In genomic region chr16:91848906-91849603, GRCm38 (mm10) we compare ENCODE assay signal across 10 mouse cellular contexts.
DNase-seq lines count a peak whose midpoint lies in the region; ATAC-seq and TF ChIP-seq lines count a peak whose summit lies in the region.
"Had no signal": no experiment of that assay in that cellular context is flagged by ENCODE, and none has a peak within 500 bp of the region (broad histone marks: within the 10 kb centered on the region; RNA-seq: fewer than 3 reads in every experiment).

No protein-coding gene starts in this region.

- peaks cover 17% of the 10 kb centered on the region for H3K36me3 ChIP-seq in heart, postnatal 0 days (replicated peaks; ENCODE audit: control insufficient read depth, insufficient read depth, low read length)
- 0 out of 2 replicates have a peak, but pooled peaks cover 2% of the 10 kb centered on the region for H3K36me3 ChIP-seq in spleen, adult 2 months (ENCODE audit: control insufficient read depth, insufficient read depth, low read length)
- H3K36me3 ChIP-seq in kidney, embryonic 15.5 days = peaks cover 56% of the 10 kb centered on the region
- peaks cover 11% of the 10 kb centered on the region for H3K36me3 ChIP-seq in intestine, embryonic 15.5 days

- peaks cover 31% of the 10 kb centered on the region for H3K4me1 ChIP-seq in heart, postnatal 0 days (ENCODE audit: control insufficient read depth, insufficient read depth)
- H3K4me1 ChIP-seq in spleen, adult 2 months (ENCODE audit: control insufficient read depth, insufficient read depth, insufficient read length) = no peaks in the 10 kb centered on the region
- H3K4me1 ChIP-seq in kidney, embryonic 15.5 days = peaks cover 53% of the 10 kb centered on the region
- no peaks in the 10 kb centered on the region for H3K4me1 ChIP-seq in intestine, embryonic 15.5 days (replicated peaks)

- peak overlapping the region; percentile 80; the same call in 1 of the 2 replicates for H3K27ac ChIP-seq in heart, postnatal 0 days (ENCODE audit: low read depth)
- peak overlapping the region; percentile 58 for H3K27ac ChIP-seq in spleen, adult 2 months (ENCODE audit: insufficient read depth, low read length)
- H3K27ac ChIP-seq in kidney, embryonic 15.5 days = no peak overlapping the region
- no peak overlapping the region for H3K27ac ChIP-seq in intestine, embryonic 15.5 days
- H3K27ac ChIP-seq: heart, embryonic 15.5 days had no signal

- H3K27me3 ChIP-seq in heart, postnatal 0 days (ENCODE audit: control insufficient read depth, insufficient read depth, low read length) = no peaks in the 10 kb centered on the region
- H3K27me3 ChIP-seq in spleen, adult 2 months (ENCODE audit: control insufficient read depth, insufficient read depth, low read length) = no peaks in the 10 kb centered on the region
- no peaks in the 10 kb centered on the region for H3K27me3 ChIP-seq in kidney, embryonic 15.5 days
- no peaks in the 10 kb centered on the region for H3K27me3 ChIP-seq in intestine, embryonic 15.5 days (replicated peaks)
- H3K27me3 ChIP-seq: heart, embryonic 15.5 days had no signal

- 83% methylated on average over 7 of the region's 7 CpGs for WGBS in heart, postnatal 0 days
- 83% methylated on average over 7 of the region's 7 CpGs for WGBS in spleen, adult 2 months
- WGBS in kidney, embryonic 15.5 days = 84% methylated on average over 7 of the region's 7 CpGs
- 90% methylated on average over 7 of the region's 7 CpGs for WGBS in intestine, embryonic 15.5 days

- H3K9ac ChIP-seq in heart, postnatal 0 days (replicated peaks; ENCODE audit: low read depth, low read length) = no peak overlapping the region
- H3K9ac ChIP-seq in kidney, embryonic 15.5 days = no peak overlapping the region
- no peak overlapping the region for H3K9ac ChIP-seq in intestine, embryonic 15.5 days
- H3K9ac ChIP-seq: heart, embryonic 15.5 days had no signal

- no peak for TF ChIP-seq POLR2A in spleen, adult 2 months (IDR thresholded peaks at IDR 0.05; ENCODE audit: low read depth, low read length)

- no peak overlapping the region for H3K4me2 ChIP-seq in heart, postnatal 0 days (ENCODE audit: low read depth, low read length)
- H3K4me2 ChIP-seq in kidney, embryonic 15.5 days = no peak overlapping the region
- H3K4me2 ChIP-seq in intestine, embryonic 15.5 days (replicated peaks) = no peak overlapping the region
- H3K4me2 ChIP-seq: heart, embryonic 15.5 days had no signal

- H3K9me3 ChIP-seq in heart, postnatal 0 days (replicated peaks; ENCODE audit: control insufficient read depth, low read length) = no peaks in the 10 kb centered on the region
- no peaks in the 10 kb centered on the region for H3K9me3 ChIP-seq in kidney, embryonic 15.5 days (replicated peaks)
- no peaks in the 10 kb centered on the region for H3K9me3 ChIP-seq in intestine, embryonic 15.5 days
- H3K9me3 ChIP-seq: heart, embryonic 15.5 days had no signal

- no peak overlapping the region for H3K4me3 ChIP-seq in heart, postnatal 0 days (ENCODE audit: low read depth, low read length)
- no peak overlapping the region for H3K4me3 ChIP-seq in spleen, adult 2 months (ENCODE audit: extremely low read depth, insufficient read depth, insufficient read length)
- H3K4me3 ChIP-seq in kidney, embryonic 15.5 days (replicated peaks) = no peak overlapping the region
- no peak overlapping the region for H3K4me3 ChIP-seq in intestine, embryonic 15.5 days (replicated peaks)
- H3K4me3 ChIP-seq: heart, embryonic 15.5 days had no signal

- DNase-seq in heart, postnatal 0 days (ENCODE audit: low spot score) = no peak
- DNase-seq in heart, postnatal 36 days = no peak
- no peak for DNase-seq in spleen, adult 2 months (ENCODE audit: low read depth in 1 of 2, low spot score in 2 of 2)
- no peak for DNase-seq in spleen, adult 12 weeks (ENCODE audit: low spot score)
- DNase-seq: adrenal gland, postnatal 25 days had no signal

- no peak for ATAC-seq in heart, postnatal 0 days (ENCODE audit: insufficient read depth, low read depth)
- peak; percentile 66 for ATAC-seq in granulocyte monocyte progenitor cell, adult 5-6 weeks (replicated peaks; ENCODE audit: poor library complexity, severe bottlenecking)
- ATAC-seq in monocyte, adult 5-6 weeks (replicated peaks; ENCODE audit: insufficient number of reproducible peaks, low FRiP score, low TSS enrichment, poor library complexity, severe bottlenecking) = 0 out of 2 replicates have a peak, but pooled peaks have one; percentile 40
- no peak for ATAC-seq in kidney, embryonic 15.5 days (replicated peaks; ENCODE audit: low FRiP score)
- ATAC-seq in intestine, embryonic 15.5 days = no peak

- TF ChIP-seq CTCF in heart, postnatal 0 days (IDR thresholded peaks at IDR 0.05; ENCODE audit: low read depth) = no peak
- no peak for TF ChIP-seq CTCF in spleen, adult 2 months (IDR thresholded peaks at IDR 0.05; ENCODE audit: extremely low read depth, insufficient read depth, insufficient read length, insufficient replicate concordance)

- intact Hi-C loops in heart, postnatal 36 days (cut with DNase I) = no loop called here

- TF ChIP-seq EP300 in heart, postnatal 0 days (IDR thresholded peaks at IDR 0.05; ENCODE audit: low read depth) = no peak

Comparison
In these comparisons a context has a peak if more than half of its experiments do, and no peak if none do; other contexts are left out.
1. ATAC-seq: peak in granulocyte monocyte progenitor cell, adult 5-6 weeks (single experiment) and monocyte, adult 5-6 weeks (single experiment); none in heart, postnatal 0 days (single experiment), kidney, embryonic 15.5 days (single experiment) and intestine, embryonic 15.5 days (single experiment).
2. H3K27ac ChIP-seq: peak in heart, postnatal 0 days (single experiment) and spleen, adult 2 months (single experiment); none in kidney, embryonic 15.5 days (single experiment) and intestine, embryonic 15.5 days (single experiment).